Mouse (Mus musculus) layer of hippocampus, adult 8-10 months (tissue): Measurements from ENCODE around the gene Adcy1. TPM values are rescaled to one million over a fixed set of nuclear protein-coding genes. Genes with fewer than 3 reads are reported as not detected.
A peak's percentile ranks its signal among the peaks of the same experiment; 100 is the strongest.

Experiments
- DNase-seq, 2 experiments: peaks; one replicate each; pipeline ENCODE4 v3.0.0; 2022; ENCODE audit warnings: low spot score in 2 of 2
- total RNA-seq, 4 experiments: library from RNA; stranded (reverse); gene quantifications; 2 replicates each; pipeline ENCODE4 v1.2.4; 2022

Adcy1 gene
- total RNA-seq, 4 experiments from 2014 or later: 290 to 360 (median 312) TPM

GRCm38 (mm10) chr11:7135301-7135700, 72.0 kb downstream of the Adcy1 start:
- DNase-seq: no peak

- DNase-seq: no peak
Observed at GRCm38 (mm10) chr11:7135763-7136162, 72.5 kb downstream of the Adcy1 start.

- no peak for DNase-seq
Observed at GRCm38 (mm10) chr11:7136246-7136855, 73.1 kb downstream of the Adcy1 start.

- no peak for DNase-seq
Observed at GRCm38 (mm10) chr11:7138370-7138769, 75.1 kb downstream of the Adcy1 start.

GRCm38 (mm10) chr11:7140449-7140848, 77.2 kb downstream of the Adcy1 start:
- DNase-seq: peak in 1 of 2 experiments; percentile 42

GRCm38 (mm10) chr11:7142725-7143124, 79.4 kb downstream of the Adcy1 start:
- DNase-seq: no peak

- no peak for DNase-seq
Observed at GRCm38 (mm10) chr11:7144369-7144768, 81.1 kb downstream of the Adcy1 start.

GRCm38 (mm10) chr11:7145221-7145620, 81.9 kb downstream of the Adcy1 start:
- DNase-seq: no peak

GRCm38 (mm10) chr11:7147536-7147935, 84.2 kb downstream of the Adcy1 start:
- DNase-seq: no peak

GRCm38 (mm10) chr11:7147945-7148344, 84.7 kb downstream of the Adcy1 start:
- DNase-seq: no peak

- DNase-seq: no peak
Observed at GRCm38 (mm10) chr11:7149471-7149870, 86.2 kb downstream of the Adcy1 start.

GRCm38 (mm10) chr11:7150511-7150910, 87.2 kb downstream of the Adcy1 start:
- DNase-seq: no peak

- DNase-seq: no peak
Observed at GRCm38 (mm10) chr11:7152371-7152770, 89.1 kb downstream of the Adcy1 start.

- DNase-seq: no peak
Observed at GRCm38 (mm10) chr11:7153081-7153480, 89.8 kb downstream of the Adcy1 start.

- DNase-seq: no peak
Observed at GRCm38 (mm10) chr11:7156427-7156826, 93.1 kb downstream of the Adcy1 start.

GRCm38 (mm10) chr11:7158196-7158595, 94.9 kb downstream of the Adcy1 start:
- DNase-seq: no peak

- DNase-seq: no peak
Observed at GRCm38 (mm10) chr11:7160146-7160545, 96.9 kb downstream of the Adcy1 start.

GRCm38 (mm10) chr11:7160637-7161101, 97.4 kb downstream of the Adcy1 start:
- no peak for DNase-seq

GRCm38 (mm10) chr11:7161502-7162174, 98.3 kb downstream of the Adcy1 start:
- DNase-seq: no peak

GRCm38 (mm10) chr11:7164416-7164815, 101.1 kb downstream of the Adcy1 start:
- no peak for DNase-seq

GRCm38 (mm10) chr11:7169645-7170044, 106.4 kb downstream of the Adcy1 start:
- no peak for DNase-seq

GRCm38 (mm10) chr11:7173664-7174063, 110.4 kb downstream of the Adcy1 start:
- DNase-seq: no peak

GRCm38 (mm10) chr11:7178724-7179123, 115.4 kb downstream of the Adcy1 start:
- no peak for DNase-seq
